Mouse (Mus musculus): ENCODE results near the gene Brinp2. TPM values are rescaled to one million over a fixed set of nuclear protein-coding genes. Genes with fewer than 3 reads are reported as not detected.

The Brinp2 gene
- 0.33 and 0.58 TPM in 2 replicates for total RNA-seq (2021)
- long read RNA-seq, result 0 reads

DNA sequence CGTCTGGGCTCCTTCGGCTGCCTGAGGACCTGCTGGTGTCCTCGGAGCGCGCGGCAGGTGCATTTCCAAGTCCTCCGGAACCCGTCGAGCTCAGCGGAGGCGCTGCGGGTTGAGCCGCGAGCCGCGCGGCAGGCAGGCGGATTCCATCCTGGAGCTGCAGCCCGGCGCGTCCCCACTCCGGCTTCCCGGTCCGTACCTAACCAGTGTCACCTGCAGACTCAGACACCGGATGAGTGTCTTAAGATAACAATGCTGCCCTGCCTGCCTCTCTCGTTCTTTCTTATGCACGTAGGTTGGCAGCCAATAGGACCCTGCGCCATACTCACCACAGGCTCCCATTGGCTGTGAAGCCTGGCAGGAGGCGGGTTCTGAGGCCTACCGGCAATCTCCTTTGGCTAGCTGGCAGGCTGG, at the start of gene Brinp2:
TSS of gene Brinp2 (minus strand) at position 276 of the 411 bp plus-strand sequence.
- DNase-seq, result peak; percentile 79

DNA sequence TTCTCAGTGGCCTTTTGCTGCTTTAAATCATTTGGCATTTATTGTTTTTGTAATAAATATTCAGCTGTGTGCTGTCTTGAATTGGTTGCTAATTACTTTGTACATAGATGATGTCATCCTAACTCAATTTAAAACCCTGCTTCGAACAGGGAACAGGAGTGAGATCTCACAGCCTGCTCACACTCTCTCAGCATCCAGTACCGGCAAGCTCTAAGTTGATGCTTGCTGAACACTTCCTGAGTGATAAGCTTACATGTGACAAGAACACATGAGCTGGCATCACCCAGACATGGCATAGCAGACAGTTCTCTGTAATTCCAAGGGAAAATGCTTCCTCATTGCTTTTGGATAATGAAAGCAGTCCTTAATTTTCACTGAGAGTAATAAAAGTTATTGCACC, 44.8 kb upstream of the Brinp2 start:
- DNase-seq, result no peak

DNA sequence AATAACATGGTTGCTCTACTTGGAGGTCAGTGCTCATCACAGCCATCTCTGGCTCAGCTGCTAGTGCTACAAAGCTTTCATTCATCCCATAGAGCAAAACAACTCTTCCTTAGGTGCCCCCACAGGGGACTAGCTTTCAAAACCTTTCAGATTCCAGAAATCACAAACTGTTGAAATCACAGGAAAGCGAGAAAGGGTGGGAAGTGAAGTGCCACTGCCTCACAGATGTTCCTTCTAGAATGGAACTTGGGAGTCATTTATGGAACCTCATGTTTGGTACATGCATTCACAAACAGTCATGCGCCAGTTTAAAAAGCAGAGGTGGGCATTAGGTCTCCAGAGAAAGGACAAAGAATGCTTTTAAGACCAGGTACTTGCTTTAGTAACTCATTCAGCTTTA, 40.9 kb upstream of the Brinp2 start:
- DNase-seq, result no peak

DNA sequence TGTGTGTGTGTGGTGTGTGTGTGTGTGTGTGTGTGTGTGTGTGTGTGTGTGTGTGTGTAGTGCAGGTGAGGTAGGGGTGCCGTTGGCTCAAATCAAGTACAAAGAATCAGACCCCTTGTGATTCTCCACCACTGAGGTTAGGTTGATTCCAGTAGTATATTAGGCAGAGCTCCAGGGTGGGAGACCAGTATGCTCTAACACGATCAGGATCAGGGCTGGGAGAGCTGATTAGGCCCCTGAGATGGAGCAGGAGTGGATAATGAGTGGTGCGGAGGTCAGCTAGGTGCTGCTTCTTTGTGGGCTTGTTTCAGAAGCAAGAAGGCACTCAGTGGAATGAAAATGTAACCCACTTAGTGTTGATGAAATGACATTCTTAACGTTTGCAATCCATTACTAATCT, 34.6 kb upstream of the Brinp2 start:
- DNase-seq, result no peak

DNA sequence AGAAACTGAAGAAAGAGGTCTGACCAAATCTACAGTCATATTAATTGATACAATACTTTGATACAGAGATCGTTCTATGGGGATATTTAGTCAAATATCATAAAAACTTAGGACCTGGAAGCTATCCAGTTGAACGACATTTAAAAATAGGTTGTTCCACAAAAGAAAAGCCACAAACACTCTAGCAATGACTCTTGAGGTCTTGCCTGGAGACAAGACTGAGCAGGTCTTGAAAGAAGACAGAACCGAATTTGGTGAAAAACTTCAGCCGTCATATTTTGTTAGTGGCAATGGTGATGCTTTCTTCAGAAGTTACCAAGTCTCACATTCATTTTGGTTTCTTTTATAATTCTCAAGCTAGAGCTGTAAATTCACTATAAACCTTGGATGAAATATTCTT, 32.9 kb upstream of the Brinp2 start:
- DNase-seq, result no peak

DNA sequence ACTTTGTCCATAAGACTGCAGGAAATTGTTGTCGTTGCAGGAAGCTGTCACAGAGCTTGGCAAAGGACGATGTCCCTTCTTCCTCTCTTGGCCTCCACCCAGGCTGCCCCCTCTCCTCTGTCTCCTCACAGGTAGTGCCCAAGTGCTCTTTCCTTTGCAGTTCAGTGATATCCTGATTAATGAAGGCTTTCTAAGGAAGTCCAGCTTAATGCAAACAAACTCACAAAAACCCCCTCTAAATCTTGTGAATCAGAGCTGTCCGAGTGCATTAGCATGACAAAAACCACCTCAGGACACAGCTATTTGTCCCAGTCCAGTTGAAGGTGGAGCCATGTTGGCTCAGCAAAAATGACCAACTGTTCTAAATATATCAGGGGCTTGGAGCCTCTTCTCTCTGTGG, 30.7 kb upstream of the Brinp2 start:
- no peak for DNase-seq

DNA sequence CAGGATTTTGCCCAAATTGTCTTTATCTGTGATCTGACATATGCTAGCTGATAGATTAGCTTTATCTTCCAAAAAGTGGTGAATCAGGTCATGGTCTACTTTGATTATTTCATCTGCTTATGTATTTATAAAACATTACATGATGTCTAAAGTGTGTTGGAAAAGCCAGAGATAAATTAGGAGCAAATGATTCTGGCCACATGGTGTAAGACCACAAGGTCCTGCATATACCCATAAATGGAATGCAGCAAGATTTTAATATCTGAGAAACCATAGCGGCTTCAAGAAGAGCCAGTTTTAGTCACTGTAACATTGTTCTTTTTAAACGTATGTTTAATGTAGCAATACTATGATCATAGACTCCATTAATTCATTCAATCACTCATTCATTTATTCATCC, 29.2 kb upstream of the Brinp2 start:
- no peak for DNase-seq

DNA sequence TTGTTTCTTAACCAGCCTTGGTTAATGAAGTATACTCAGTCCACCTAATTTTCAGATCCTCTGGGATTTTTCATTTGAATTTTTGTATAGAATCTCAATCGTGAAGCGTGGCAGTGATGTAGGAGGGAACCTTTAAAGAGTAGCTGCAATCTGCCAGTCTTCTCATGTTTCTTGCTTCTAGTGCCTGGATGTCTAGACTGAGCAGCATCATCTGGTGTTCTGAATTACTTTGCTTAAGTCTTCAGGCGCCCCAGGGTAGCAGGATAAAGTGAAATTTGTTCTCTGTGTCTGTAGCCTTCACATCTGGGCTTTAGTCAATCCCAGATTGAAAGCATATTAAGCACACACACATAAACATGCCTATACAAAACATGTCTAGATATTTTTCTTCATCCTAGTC, 27.1 kb upstream of the Brinp2 start:
- no peak for DNase-seq

DNA sequence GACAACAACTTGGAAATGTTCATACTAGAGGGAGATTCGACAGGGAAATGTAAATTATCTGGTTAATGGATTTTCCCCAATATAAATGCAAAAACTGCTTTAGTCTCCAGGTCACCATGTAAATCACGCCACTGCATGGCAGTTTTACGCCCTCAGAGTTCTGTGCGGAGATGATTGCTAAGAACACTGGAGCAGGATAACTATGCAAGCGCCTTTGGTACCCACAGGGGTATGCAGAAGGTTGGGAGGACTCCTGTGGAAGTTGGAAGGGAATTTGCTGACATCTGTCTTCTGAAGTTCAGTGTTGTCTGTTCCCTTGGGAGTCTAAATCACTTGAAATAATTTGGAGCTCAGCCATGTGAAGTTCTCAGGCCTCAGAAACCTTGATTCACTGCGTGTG, 26.2 kb upstream of the Brinp2 start:
- DNase-seq, result no peak

DNA sequence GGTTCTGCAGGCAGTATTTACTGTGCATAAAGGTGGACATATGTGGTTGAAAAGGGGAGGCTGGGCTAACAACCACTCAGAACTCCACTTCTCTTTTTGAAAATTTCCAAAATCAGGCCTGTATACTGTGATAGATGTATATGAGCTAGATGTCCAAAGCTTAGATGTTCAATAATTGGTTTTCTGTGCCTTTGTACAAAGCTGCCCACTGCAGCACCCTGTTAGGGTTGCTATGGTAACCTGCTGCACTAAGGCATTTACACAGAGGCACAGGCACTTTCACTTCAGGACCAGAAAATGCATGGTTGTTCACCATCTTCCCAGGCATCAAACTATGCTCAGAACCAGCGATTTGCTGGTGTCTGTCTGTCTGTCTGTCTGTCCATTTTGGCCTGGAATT, 8.3 kb upstream of the Brinp2 start:
- DNase-seq, result no peak

DNA sequence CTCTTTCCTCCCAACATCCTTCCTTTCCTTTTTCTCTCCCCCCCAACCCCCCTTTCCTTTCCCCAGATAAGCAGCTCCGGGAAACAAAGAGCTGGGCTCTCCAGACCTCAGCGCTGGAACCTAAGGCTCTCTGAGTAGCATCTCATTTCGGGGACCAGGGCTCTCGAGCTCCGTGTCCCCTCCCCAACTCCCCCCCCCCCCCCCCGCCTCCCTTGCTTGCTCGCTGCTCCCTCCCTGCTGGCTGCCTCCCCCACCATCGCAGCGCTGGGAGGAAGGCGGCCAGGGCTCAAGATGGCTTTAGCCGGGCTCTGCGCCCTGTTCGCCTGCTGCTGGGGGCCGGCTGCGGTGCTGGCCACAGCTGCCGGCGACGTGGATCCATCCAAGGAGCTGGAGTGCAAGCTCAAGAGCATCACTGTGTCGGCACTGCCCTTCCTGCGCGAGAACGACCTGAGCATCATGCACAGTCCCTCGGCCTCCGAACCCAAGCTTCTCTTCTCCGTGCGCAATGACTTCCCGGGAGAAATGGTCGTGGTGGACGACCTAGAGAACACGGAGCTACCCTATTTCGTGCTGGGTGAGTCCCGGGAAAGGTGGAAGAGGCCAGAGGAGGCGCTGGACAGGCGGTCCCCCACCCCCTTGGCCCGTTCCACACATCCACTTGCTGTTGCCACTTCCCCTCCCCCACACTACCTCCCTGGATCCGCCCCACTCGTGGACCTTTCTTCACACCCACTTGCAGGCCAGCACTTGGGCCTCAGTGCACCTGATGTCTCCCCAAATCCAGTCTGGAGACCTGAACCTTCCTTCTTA, 6.4 kb upstream of the Brinp2 start:
- peak; percentile 2 for DNase-seq

DNA sequence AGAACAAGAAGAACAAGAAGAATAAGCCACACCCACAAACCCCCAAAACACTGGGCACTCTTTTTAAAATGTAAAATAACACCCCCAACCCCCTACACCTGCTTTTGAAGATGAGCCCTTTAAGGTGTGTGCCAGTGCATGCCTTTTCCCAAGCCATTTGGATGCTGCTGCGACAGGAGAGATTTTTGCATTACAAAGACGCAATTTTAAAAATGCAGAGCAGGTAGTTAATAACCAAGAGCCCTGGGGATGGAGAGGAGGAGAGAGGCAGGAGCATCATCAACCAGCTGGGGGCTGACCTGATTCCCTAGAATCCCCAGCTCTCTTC, 5.8 kb upstream of the Brinp2 start, which contains the start of gene Astn1:
TSS of gene Astn1 (plus strand) at position 310 of the 328 bp plus-strand sequence.
- DNase-seq, result no peak

DNA sequence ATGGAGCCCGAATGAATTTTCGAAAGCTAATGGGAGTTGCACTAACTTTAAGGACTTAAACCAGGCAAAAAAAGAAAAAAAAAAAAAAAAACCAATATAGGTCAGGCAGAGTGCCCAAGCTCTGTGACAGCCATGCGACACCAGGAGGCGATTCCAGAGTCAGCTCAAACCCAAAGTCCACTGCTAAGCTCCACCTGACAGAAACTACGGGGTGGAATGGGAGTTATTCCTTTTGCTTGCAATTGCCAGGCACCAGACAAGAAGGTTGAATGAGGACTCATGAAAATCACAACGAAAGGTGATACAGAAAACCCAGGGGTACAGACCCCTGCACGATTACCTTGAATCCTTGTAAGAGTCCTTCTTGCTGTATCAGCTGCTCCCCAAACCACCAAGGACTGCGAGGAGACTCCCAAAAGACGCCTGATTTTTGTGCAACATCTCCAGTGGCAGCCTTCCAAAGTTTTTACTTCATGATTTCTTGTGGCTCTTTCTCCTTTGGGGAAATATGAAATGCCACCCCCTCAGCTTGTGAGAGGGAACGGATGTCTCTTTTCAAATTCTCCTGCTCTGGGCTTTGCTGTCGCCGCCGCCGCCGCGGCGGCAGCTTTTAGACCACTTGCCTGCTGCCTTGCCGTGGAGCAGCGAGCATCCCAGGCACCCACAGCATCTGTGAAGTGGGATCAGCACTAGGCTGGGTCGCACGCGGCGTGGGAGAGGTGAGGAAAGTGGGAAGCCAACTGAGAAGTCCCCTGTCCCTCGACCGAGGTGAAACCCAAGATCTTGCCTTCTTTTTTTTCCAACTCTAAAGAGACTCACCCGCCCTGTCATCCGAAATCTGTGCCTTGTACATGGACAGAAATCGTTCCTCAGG, 712 bp downstream of the Brinp2 start:
- no peak for DNase-seq

DNA sequence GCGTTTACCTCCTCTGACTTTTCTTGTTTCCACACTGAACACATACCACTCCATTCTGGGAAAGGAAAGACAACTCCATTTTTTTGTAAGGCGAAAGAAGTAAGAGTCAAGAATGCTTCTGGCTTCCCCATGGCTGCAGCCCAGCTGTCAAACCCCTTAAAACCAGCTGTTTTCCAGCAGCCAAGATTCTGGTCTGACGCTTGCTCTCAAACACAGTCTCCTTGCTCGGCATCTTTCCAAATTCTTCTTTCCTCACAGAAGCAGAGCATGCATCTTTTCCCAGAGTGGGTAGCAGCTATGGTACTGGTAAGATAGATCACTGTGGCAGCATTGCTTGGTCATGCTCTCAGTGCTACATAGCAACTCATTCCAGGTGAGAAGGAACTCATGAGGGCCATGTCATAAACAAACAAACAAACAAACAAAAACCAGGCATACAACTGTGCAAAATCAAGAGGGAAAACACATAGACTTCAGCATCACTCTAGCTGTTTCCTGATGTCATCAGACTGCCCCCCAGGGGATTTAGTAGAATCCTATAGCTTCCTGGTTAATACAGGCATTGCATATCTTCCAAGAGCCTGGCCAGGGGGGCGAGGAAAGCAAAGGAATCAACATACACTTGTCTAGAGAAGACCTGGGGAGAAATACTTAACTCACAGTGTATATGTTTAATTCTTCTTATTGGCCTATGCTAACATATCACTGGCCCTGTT, 2.3 kb downstream of the Brinp2 start:
- DNase-seq, result no peak

DNA sequence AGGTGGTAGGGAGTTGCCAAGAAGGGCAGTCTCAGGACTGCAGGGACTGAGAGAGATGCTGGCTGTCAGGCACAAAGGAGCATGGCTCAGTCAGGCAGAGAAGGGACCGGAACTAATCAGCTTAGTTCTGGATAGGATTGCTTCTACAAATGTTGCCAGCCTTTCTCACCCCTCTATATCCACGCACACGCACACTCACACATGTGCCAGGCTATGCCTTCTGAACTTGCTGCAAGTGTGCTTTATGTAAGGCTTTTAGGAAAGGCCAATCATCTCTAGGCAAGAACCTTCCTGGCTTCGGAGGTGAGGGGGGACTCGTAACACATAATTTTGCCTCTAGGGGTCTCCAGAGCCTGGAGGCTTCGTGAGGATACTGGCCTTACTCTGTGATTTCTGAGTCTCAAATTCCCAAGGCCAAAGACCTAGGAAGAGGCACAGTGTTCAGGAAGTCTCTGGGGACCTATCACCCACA, 12.8 kb downstream of the Brinp2 start:
- DNase-seq, result no peak

DNA sequence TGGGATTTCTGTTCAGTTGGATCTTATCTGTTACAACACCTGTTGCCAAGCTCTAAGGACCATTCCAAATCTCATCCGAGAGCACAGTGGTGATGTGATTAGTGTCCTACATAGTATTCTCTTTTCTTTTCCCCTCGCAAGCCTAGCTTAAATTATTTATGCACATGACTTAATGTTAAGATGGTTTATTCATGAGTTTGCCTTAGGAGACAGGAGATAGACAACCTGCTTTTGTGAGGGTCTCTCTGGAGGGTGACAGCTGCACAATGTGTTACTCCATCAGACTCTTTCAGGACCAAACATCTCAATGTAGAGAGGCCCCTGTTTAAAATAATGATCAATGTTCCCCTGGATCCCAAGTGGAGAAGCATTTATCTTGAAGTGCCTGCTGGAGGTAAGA, 27.3 kb downstream of the Brinp2 start:
- DNase-seq, result no peak

DNA sequence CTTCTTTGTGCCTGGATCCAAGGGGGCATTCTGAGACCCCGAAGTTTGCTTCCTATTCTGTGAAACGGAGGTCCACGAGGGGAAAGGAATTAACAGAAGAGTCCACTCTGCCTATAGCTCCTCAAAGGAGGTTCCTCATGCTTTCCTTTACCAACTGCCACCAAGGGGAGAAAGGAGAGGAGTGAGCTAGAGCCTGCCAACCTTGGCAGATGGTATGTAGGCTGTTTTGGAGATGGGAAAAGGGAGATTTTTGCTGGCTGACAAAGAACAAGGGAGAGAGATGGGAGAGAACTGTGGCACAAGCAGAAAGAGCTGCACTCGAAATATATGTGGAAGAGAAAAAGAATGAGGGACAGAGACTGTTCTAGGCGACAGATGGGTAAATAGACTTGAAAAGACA, 28.0 kb downstream of the Brinp2 start:
- no peak for DNase-seq

DNA sequence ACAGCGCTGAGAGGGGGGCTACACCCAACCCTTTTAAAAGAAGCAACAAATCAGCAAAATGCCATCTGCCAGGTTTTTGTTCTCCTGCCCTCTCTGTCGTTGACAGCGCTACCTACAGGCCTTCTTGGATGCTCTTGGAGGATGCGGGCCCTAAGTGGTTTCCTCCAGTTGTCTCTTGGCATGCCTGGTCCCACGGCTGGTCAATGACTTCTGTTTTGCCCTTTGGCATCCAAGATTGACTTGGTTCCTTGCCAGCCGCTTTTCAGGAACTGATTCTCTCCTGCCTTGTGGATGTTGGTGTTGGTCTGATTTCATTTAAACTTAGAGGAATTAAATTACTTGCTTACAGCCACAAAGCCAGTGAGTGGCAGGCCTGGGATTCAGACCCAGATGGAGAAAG, 32.8 kb downstream of the Brinp2 start:
- no peak for DNase-seq

DNA sequence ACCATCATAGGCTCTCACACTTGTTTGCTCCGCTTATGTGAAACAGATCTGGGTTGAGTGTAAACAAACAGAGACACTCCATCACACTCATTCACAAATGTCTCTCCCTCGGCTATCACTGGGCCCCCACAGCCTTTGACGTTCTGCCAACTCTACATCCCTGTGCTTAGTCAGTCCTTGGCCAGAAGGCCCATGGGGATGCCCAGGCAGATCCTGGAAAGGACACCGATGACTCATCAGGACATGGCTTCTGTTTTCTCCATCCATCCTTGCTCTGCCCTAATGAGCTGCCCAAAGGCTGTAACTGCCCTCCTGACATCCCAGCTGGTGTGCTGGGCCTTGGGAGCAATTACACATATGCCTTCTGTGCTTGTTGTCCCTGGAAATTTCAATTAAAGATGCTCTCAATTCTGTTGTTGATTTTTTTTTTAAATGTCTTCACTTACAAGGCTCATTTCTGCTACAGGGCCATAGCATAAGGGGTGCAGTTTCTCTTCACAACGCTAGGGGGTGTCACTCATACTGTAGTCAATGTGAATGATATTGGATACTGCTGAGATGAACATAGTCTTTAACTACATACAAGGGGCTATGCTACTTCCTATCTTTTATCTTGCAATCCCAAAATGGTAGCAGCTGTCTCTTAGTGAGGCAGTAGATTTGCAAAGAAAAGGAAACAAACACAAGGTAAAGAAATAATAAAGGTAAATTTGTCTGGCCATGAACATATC, 45.5 kb downstream of the Brinp2 start:
- DNase-seq, result peak; percentile 62

DNA sequence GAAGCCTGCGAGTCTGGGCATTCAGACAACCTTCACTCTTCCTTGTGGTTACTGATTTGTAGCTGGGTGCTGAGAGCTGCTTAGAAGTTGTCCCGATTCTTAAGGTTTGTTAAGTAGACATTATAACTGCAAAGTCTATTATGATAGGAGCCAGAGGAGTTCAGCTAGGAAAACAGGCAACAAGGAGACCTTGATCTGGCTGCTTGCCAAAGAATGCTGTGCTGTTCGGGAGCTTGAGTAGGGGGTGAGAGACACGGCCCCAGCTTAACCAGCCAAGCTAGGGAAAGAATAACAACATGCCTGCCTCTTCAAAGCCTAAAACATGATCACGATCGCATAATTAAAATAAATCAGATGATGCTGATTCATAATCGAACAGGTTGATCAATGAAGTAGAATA, 59.1 kb downstream of the Brinp2 start:
- DNase-seq, result no peak

DNA sequence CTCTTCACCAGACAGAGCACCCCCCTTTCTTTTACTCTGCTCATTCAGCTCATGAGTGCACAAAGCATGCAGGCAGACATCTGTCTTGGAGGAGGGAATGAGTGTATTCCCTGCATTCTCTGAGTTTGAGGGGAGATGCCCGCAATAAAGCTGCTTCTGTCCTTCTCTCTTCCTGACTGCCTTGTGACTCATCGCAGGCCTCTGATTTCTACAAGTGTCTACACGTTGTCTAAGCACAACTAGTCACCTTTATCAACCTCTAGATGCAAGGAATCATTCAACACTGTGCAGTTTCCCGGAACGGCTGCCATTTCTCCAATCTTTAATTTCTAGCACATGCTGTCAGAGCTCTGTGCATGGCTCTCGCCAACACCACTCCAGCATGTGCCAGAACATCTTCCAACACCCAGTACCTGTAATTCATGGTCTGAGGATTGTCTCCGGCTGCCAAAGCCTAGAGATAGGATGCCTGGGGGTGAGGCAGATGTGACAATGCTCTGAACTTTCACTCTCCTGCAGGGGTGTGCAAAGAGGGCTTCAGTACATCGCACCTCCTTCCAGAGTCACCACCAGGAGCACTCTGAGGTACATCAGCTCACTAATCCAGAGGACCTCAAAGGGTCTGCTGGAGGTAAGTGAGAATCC, 59.7 kb downstream of the Brinp2 start:
- DNase-seq, result no peak

DNA sequence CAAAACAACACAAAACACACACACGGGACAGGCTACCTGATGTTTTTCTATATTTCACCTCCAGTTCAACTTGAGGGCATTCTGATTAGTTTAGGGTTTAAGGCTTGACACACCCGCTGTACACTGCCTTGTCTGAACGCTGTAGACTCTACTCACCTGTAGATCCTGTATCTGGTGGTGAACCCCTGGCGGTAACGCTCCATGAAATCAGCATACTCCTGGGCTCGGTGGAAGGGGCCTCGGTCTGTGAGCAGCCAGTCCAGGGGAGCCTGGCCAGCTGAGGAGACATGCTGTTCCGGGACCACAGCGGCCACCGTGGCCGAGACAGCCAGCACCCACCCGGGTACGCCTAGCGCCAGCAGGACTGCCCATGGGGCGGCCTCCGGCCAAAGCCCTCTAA, 60.9 kb downstream of the Brinp2 start:
- no peak for DNase-seq
